Mouse (Mus musculus) small intestine, adult 2 months (tissue): Measurements from ENCODE around the gene Eef1e1. TPM values are rescaled to one million over a fixed set of nuclear protein-coding genes. Genes with fewer than 3 reads are reported as not detected.
"Not testable (repeated sequence)": the region's sequence is repeated elsewhere in the genome, so short reads cannot be mapped to it uniquely, and the experiment has no call there.

ENCODE experiments used
- H3K27ac ChIP-seq: fragments of 200-500 bp; 2 replicates; pipeline ENCODE4 v1.5.1; 2012; ENCODE audit warnings: low read depth, low read length, control low read depth, inconsistent platforms; ENCODE audit not compliant: insufficient read depth
- H3K27me3 ChIP-seq: fragments of 200-500 bp; 2 replicates; pipeline ENCODE4 v1.6.1; 2012; ENCODE audit warnings: mild to moderate bottlenecking, moderate library complexity, low read length, inconsistent platforms; ENCODE audit not compliant: control insufficient read depth, insufficient read depth
- H3K36me3 ChIP-seq: fragments of 200-500 bp; 2 replicates; pipeline ENCODE4 v1.6.1; 2012; ENCODE audit warnings: mild to moderate bottlenecking, low read length, control low read depth, inconsistent platforms; ENCODE audit not compliant: control insufficient read depth, insufficient read depth
- H3K4me1 ChIP-seq: fragments of 200-500 bp; 2 replicates; pipeline ENCODE4 v1.6.1; 2012; ENCODE audit warnings: low read length, inconsistent platforms, mixed read lengths; ENCODE audit not compliant: control insufficient read depth, insufficient read depth, insufficient read length
- H3K4me3 ChIP-seq: fragments of 200-500 bp; 2 replicates; pipeline ENCODE4 v1.5.1; 2012; ENCODE audit warnings: low read depth, mild to moderate bottlenecking, control low read depth, inconsistent platforms, low read length, moderate library complexity
- CTCF ChIP-seq: fragments of 200-500 bp; IDR thresholded peaks from 2 replicates; pipeline ENCODE4 v1.5.1; 2012; ENCODE audit warnings: low read depth, mild to moderate bottlenecking, control low read depth, inconsistent platforms, low read length, moderate library complexity, mixed read lengths; ENCODE audit not compliant: insufficient replicate concordance, insufficient read length; ENCODE audit errors: extremely low read depth
- POLR2A ChIP-seq: fragments of 200-500 bp; IDR thresholded peaks from 2 replicates; pipeline ENCODE4 v1.6.1; 2012; ENCODE audit warnings: low read depth, mild to moderate bottlenecking, control low read depth, inconsistent platforms, low read length, moderate library complexity
- WGBS: fragments of 180-500 bp; shearing (Covaris S2); methylation state at CpG from one replicate; pipeline ENCODE4 v1.1.7; 2018; 5-methylcytosine and 5-hydroxymethylcytosine counted together
- polyA plus RNA-seq: library from polyadenylated mRNA; depleted of rRNA; stranded (reverse); fragments of >200 nt; gene quantifications from 2 replicates; pipeline ENCODE4 v1.2.3, GENCODE M21; 2012; rRNA removed

Eef1e1 gene
- 1.6 and 2.1 TPM in 2 replicates for polyA plus RNA-seq

- under 1% methylated on average over 59 of the region's 59 CpGs for WGBS
- Histone ChIP-seq H3K36me3 (peaks cover 13% of the 10 kb centered on the region), H3K4me1 (peaks cover 6% of the 10 kb centered on the region; the same call in 1 of the 2 replicates), H3K27ac (peak within 1 kb of the TSS; percentile 17; the same call in 1 of the 2 replicates), H3K4me3 (peak within 1 kb of the TSS; percentile 93), H3K27me3 (no peaks in the 10 kb centered on the region)
- TF ChIP-seq CTCF (peak; percentile 65; the same call in 1 of the 2 replicates), POLR2A (peak; percentile 77; the same call in 1 of the 2 replicates)
Observed at GRCm38 (mm10) chr13:38658528-38659280, at the start of gene Eef1e1. TSS of gene Eef1e1 (minus strand) at chr13:38659058.

GRCm38 (mm10) chr13:38690845-38691244 is 32.0 kb upstream of the Eef1e1 start:
- H3K36me3 ChIP-seq: no peaks in the 10 kb centered on the region
- no peaks in the 10 kb centered on the region for H3K27me3 ChIP-seq
- no peak overlapping the region for H3K27ac ChIP-seq
- no peak overlapping the region for H3K4me3 ChIP-seq
- TF ChIP-seq POLR2A: no peak
- TF ChIP-seq CTCF: no peak
- no peaks in the 10 kb centered on the region for H3K4me1 ChIP-seq
- 82% methylated on average over 6 of the region's 6 CpGs for WGBS

- Histone ChIP-seq H3K4me1 (no peaks in the 10 kb centered on the region), H3K4me3 (no peak overlapping the region), H3K27me3 (no peaks in the 10 kb centered on the region), H3K27ac (no peak overlapping the region), H3K36me3 (no peaks in the 10 kb centered on the region)
- TF ChIP-seq CTCF (no peak), POLR2A (no peak)
- WGBS: 34% methylated on average over 3 of the region's 3 CpGs
Observed at GRCm38 (mm10) chr13:38690028-38690427, 31.2 kb upstream of the Eef1e1 start.

- TF ChIP-seq CTCF (no peak), POLR2A (no peak)
- no peaks in the 10 kb centered on the region for H3K36me3 ChIP-seq
- H3K4me1 ChIP-seq: no peaks in the 10 kb centered on the region
- 82% methylated on average over 11 of the region's 11 CpGs for WGBS
- H3K4me3 ChIP-seq: no peak overlapping the region
- no peaks in the 10 kb centered on the region for H3K27me3 ChIP-seq
- no peak overlapping the region for H3K27ac ChIP-seq
Observed at GRCm38 (mm10) chr13:38688761-38689160, 29.9 kb upstream of the Eef1e1 start.

DNA sequence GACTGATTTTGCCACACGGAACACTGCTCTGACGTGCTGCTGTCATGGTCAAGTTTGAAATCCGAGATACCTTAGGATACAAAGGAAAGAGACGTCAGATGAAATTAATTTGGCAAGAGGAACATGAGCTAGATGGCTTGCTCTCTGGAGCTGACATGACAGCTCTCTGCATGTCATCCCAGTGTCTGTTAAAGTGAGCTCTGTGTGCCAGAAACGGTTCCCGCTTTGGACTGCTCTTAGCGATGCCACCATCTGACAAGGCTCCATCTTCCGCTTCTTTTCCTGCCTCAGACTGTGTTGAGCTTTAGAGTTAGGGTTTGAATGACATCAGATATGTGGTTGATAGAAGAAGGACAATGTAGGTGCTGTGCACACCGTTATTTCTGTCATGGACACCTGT is 13.5 kb upstream of the Eef1e1 start:
- WGBS: 86% methylated on average over 9 of the region's 9 CpGs
- no peaks in the 10 kb centered on the region for H3K4me1 ChIP-seq
- H3K36me3 ChIP-seq: no peaks in the 10 kb centered on the region
- TF ChIP-seq POLR2A: no peak
- no peak for TF ChIP-seq CTCF
- H3K4me3 ChIP-seq: no peak overlapping the region
- H3K27me3 ChIP-seq: no peaks in the 10 kb centered on the region
- H3K27ac ChIP-seq: no peak overlapping the region

DNA sequence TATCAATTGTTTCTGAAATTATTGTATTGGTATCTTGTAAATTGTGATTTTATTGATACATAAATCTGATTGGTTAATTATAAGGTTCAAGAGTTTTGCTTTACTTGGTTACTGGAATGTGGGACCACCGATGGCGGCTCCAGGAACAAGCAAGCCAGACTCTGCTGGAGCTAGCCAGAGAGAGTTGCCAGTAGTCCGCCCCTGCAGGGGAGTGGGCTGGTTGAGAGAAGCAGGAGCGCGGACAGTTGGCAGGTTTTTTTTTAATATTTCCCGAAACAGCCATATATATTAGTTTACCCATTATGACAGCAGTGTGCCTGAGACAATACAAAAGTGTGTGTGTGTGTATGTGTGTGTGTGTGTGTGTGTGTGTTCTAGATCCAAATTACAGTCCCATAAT is 12.6 kb upstream of the Eef1e1 start:
- not testable (repeated sequence) for H3K4me1 ChIP-seq, H3K27ac ChIP-seq, H3K4me3 ChIP-seq, H3K27me3 ChIP-seq, H3K36me3 ChIP-seq
- WGBS: 90% methylated on average over 6 of the region's 6 CpGs

DNA sequence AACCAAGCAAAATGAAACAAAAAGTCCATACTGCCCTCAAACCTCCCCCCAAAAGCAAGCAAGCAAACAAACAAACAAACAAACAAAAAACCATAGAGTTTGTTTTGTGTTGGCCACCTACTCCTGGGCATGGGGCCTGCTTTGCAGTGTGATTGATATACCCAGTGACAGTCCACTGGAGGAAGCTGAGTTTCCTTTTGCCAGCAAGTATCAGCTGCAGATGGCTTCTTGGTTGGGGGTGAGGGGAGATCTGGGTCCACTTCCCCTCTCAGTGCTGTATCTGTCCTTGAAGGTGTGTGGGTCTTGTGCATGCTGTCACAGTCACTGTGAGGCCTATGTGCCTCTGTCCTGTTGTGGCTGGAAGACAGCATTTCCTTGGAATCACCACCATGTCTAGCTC is 11.2 kb upstream of the Eef1e1 start:
- Histone ChIP-seq H3K36me3 (no peaks in the 10 kb centered on the region), H3K4me1 (no peaks in the 10 kb centered on the region), H3K27me3 (no peaks in the 10 kb centered on the region), H3K27ac (no peak overlapping the region), H3K4me3 (no peak overlapping the region)
- TF ChIP-seq CTCF (no peak), POLR2A (no peak)
